Mouse (Mus musculus) urinary bladder, postnatal 10 days (tissue): ENCODE measurements around the gene Itm2b.

Experiments
- DNase-seq: peaks from one replicate; pipeline ENCODE4 v3.0.0; 2022; ENCODE audit warnings: low spot score

Itm2b gene

DNA sequence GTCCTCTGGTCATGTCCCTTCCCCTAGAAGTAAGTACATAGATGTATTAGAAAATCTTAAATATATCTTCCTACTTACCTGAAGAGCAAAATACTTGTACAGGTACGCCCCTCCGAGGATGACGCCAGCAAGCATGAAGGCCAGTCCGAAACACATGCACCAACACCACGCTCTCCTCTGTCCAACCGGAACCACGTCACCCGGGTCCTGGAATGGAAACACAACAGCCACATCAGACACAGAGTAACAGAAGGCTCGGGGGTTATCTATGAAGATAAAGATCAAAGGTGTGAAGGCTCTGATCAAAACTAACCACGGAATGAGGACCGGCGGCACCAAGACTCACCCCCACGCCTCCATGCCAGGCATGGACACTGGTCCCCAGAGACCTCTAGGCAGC lies 16.9 kb downstream of the Itm2b start:
- DNase-seq, result no peak

DNA sequence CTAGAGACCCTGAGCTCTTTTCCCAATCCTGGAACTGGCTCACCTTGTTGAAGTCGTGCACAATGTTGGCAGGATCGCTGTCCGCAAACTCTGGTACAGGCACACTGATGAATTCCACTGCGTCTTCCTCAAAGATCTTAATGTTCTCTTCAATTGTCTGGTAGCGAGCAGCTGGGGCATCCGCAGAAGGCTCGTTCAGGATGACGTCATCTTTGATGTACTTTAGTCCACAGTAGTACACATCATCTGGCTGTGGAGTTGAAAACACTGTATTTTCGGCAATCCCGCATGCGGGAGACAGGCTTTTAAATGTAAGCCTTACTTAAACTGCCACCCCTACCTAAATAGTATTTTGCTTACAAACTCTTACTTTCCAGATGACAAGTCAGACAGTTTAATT lies 18.8 kb downstream of the Itm2b start:
- no peak for DNase-seq

DNA sequence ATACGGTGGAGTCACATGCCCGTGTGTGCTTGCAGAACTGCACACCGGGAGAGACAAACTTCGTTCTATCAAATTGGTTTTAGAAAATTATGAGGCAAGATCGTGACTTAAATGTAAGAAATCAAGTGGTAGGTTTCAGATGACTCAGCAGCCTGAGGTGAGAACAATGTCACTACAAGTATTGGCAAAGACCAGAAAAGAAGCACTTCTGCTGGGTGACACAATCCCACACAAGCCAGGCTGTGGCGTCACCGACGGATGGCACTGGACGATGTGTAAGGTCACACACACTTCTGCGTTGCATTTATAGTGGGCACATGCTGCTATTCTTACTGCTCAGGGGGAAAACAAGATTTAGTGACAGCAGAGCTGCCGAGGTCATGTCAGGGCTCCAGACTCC lies 21.3 kb downstream of the Itm2b start:
- no peak for DNase-seq

DNA sequence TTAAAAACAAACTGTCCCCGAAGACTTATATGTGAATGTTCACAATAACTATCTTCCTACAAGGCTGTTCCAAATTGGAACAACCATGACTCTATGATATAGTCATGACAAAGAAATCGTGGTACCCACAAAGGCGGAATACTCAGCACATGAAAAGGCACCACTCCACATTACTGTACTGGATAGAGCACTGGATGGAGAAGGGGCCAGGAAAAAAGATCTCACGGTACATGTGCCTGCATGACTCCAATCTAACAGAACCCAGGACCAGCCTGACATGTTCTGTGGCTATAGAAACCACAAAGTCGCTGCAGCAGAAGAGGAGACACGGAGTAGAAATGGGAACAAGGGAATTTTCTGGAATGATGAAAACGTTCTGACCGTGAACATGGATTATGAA lies 30.4 kb downstream of the Itm2b start:
- no peak for DNase-seq

DNA sequence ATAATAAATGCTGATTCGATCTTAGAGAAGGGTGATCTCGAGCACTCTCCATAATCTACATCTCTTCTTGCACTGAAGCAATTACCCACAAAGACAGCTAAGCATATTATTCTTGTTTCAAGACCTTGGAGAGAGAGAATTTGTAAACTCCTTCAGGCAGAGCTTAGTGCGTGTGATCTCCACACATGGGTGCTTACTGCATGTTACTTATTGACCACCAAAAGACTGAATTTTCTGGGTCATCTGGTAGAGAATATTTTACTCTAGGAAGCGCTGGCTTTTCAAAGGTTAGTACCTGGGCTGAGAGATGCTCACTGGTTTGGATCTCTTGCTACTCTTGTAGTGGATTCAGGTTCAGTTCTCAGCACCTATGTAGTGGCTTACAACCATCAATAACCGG lies 34.0 kb downstream of the Itm2b start:
- DNase-seq, result no peak

DNA sequence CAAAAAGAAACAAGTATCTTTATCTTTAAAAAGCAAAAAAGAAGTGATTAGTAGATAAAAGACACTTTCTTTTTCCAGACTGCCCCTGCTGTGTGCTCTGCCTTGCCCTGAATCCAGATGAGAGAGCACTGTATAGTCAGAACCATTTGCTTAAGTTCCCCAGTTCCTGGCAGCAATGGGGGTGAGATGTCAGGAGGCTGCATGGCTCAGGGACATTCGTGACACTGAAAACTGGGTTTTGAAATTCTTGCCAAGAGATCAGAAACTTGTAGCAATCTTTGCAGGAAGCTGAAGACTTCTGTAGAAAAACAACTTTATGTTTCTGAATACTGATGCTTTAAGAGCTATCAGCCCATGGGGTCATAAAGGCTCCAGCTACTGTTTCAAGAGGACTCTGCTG lies 35.1 kb downstream of the Itm2b start:
- no peak for DNase-seq

DNA sequence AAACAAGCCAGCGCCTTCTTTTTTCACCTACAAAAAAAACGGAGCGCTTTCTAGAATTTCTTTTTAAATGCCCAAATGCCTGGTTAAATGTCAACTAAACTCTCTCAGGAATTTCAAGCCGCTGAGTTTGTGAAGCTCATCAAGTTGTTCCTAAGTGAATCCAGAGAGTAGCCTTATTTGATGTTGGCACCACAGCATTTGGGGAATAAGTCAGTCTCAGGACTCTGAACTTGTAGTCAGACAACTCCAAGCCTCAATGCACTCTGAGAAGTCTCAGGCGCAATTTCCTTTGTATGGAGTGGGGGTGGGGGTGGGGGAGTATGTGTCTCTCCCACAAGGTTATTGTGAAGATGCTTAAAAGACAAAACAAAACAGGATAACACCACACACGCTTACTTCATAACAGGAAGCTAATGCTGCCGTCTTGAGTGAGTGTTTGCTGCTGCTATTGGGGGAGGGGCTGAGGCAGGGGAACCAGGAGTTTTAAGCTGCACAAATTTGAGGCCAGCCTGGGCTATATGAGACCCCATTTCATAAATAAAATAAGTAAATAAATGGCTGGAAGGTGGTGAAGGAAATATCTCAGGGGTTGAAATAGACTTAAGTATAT lies 35.9 kb downstream of the Itm2b start:
- no peak for DNase-seq

DNA sequence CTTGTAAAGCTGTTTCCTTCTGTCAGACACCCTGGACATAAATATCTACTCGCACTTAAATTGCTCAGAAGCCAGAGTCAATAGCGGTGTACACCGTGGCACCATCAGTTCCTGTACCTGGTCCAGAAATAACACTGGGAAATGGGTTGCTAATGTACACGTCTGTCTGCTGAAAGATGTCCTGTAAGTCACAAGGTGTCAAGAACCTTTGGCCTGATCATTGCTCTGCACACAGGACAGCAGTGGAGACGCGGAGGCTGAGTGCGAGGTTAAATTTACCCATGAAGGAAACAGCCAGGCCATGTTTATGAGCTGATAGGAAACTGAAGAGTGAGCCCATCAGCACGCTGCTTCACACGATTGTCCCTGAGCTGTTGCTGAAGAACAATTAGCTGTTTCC lies 37.8 kb downstream of the Itm2b start:
- no peak for DNase-seq

DNA sequence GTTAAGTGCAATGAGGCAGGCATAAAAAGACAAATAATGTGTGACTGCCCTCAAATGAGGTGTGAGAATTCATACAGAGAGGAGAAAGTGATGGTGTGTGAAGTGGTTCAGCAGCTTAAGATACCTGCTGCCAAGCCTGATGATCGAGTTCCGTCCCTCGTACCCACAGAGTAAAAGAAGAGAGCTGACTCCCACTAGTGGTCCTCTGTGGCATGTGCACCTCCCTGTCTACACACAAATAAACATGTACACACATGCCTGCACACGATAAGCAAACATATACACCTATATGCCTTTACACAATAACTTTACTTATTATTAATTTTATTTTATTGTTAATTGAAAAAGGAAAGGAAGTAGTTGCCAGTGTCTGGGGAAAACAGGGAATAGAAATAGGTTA lies 39.5 kb downstream of the Itm2b start:
- no peak for DNase-seq

DNA sequence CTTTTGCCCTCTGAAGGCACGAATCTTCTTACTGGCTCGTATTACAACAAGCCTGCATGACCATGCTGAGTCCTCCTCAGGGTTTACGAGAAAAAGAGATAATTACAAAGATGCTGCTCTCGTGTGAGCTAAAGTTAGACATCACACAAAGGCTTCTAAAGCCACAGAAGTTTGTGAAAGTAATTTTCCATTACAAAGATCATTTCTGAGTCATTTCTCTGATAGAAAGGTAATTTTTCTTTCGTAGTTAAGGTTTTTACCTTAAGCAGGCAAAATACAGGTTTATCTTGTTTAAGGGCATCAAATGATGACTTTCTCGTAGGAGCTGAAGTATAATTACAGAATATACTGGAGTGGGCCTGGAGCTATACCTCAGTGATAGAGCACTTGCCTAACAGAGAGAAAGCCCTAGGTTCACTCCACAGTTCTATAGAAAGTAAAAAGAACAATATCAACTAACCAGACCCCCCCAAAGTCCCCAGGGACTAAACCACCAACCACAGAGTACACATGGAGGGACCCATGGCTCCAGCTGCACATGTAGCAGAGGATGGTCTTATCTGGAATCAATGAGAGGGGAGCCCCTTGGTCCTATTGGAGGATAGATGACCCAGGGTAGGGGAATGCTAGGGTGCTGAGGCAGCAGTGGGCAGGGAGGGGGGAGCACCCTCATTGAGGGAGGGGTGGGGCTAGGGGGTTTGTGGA lies 44.9 kb downstream of the Itm2b start:
- no peak for DNase-seq

DNA sequence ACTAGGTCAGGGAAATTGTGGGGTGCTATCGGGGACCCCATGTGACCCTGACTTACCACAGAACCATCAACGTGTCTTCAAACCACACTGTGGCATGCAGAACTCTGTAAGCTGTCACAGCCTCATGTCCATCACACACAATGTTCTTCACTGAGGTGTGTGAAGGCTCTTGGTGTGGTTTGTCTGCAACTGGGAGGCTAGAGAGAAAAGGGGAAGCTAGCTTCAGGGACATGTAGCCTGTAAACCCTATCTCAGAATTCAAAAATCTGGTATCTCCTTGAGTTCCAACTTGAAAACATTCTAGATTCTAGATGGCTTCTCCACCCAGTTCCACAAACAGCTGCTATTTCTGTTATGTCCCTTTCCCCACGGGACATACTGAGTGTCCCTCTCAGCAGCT lies 45.5 kb downstream of the Itm2b start:
- no peak for DNase-seq

DNA sequence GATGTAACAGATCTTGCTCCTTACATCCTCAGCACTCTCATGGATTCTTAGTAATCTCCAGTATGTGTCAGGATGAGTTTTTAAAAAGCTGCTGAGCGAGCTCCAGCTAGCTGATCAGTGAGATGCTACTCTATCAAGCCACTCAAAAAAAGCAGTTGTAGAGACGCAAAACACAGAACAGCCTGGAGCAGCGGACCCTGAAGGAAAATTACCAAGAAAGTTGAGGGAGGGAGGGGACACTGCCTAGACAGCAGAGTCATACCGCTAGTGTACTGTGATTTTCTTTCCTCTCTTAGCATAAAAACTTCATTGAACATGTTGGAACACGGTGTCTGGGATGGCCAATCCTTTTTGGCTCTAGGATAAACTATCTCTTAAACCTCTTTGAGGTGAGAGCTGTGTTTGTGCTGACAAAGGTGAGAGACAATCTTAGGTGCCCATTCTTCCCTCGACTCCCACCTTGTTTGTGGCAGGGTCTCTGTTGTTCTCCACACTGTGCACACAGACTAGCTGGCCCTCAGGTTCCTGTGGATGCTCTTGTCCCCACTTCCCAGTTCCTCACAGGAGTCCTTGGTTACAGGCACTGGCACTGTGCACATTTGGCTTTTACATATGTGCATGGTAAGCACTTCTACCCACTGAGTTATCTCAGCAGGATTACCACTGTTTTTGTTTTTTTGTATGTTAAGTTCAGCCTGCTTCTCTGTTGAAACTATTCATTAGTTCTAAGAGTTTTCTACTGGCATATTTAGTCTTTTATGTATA lies 48.6 kb downstream of the Itm2b start:
- DNase-seq, result no peak

DNA sequence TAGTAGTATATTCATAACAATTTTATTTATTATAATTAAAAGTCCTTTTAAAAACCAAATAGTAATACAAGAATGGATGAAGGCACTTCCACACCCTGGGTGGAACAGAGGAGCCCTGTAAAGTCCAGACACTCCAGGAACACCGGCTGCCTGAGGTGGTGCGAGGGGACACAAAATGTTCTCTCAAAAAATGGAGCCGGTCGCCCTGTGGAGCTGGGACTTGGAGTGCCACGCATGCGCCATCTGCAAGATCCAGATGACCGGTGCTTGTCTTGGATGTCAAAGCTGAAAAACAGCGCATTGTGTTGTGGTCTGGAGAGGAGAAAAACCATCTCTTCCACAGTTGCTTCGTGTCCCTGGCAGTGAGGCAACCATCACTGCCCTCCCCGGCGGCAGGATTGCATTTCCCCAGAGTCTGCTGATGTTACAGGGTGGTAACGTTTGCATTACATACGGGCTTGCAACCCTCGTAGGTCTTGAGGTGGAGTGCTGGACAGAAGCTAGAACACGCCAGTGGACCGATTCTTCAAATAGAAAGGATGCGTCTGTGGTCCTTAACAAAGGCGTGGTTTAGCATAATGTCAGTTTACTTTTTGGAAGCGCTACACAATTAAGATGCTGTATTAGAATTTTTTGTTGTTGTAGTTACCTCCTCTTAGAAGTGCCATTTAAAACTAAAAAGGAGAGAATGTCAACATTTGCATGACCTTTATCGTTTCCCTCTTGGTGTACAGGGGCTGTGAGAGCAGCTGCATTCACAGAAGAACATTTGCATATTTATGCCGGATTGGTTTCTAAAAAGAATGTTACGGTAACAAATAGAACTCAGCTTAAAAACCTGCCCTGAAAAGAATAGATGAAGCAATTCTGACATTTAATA lies 49.9 kb downstream of the Itm2b start:
- DNase-seq, result no peak

DNA sequence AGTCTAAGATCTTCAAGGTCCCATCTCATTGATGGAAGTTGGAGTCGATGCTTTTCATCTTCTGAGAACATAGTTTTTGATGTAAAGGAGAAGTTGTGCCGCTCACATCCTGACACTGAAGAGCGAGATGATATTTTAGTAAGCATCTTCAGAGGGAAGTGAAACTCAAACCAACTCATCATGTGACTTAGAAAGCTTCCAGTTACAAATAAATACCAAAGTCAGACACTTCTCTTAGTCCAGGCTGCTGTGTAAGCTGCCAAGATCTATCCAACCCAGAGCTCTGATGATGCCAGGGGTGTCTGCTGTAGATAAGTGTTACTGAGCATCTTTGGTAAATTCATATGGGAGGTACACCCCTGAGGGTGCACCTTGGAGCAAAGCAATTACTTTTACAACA lies 51.2 kb downstream of the Itm2b start:
- DNase-seq, result no peak

DNA sequence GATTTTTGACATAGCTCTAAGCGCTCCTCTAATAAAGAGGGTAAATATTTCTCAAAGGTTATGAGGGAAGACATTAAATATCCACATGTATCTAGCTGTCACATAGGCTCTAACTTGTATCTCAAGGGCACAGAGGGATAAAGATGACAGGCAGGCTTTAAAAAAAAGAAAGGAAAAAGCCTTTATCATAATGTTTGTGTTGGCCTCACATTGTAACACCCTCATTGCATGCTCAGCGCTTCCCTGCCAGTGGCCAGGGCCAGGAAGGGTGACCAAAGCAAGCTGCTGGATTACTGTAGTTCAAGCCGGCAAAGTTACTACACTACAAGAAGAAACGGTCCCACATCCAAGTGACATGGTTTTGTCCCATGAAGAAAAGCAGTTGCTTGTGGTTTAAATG lies 53.7 kb downstream of the Itm2b start:
- no peak for DNase-seq

DNA sequence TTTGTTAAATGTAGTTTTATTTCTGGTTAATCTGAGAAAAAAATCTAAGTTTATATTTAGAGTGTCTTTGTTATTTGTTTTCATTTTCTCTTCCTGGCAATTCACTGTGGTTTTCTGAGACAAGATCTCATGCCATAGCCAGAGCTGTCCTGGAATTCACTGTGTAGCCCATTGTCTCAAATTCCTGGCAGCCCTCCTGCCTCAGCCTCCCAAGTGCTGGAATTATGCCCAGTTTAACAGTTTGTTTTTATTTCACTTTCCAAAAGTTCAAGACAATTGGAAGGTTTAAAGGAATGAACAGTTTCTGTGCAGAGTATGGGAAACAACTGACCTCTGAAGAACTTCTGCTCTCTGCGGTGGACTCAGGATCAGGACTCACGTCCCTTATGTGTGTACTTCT lies 55.2 kb downstream of the Itm2b start:
- no peak for DNase-seq

DNA sequence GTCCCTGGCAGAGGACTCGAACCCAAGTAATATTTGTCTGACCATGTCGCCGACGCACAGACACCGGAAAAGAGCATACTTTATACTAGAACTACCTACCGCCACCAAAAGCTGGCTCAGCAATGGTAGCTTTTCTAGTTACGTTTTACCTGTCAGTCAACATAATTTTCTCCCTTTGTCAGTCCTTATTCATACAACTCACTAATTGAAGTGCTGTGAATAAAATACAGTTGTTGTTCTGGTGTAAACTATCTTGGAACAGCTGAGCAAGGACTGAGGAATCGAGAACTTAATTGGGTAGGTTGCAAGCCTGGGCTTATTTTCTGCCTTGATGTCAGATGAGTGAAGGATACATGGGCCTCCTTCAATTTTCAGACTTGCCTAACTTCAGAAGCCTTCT lies 58.6 kb downstream of the Itm2b start:
- DNase-seq, result no peak

DNA sequence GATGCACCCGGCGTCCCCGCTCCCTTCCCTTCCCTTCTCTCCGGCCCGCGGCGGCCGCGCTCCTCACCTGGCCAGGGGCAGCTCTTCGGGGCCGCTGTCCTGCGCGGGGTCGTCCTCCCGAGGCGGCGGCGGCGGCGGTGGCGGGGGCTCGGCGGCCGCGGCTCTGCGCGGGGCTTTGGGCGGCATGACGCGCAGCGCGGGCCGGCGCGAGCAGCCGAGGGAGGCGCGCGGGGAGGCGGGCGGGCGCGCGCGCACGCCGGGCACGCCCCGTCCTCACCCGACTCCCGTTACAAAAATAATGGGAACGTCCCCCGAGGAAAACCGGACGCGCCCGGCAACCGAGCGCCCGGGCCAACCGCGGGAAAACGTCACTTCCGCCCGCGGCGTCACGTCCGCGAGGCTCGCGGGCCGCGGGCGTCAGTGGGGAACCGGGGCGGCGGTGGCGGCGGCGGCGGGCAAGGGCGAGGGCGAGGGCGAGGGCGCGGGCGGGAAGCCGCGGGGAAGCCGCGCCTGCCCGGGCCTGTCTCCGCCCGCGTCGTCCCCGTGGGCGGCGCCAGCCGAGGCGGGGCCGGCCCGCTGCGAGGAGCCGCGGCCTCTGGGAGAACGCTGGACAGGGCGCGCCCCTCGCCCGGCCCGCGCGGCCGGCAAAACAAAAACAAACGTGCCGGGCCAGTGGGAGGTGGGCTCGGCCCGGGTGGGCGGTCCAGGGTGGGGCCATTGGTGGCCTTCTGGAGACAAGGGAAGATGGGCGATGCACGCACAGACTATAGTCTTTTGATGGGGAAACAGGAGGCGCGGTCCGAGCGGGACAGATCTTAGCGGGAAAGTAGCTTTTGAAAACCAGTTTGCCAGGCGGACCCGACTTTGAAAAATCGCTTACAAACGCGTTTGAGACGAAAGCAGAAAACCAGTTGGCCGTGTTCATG lies 59.4 kb downstream of the Itm2b start, which contains the start of gene Rb1:
TSS of gene Rb1 (minus strand) at position 367 of the 926 bp plus-strand sequence.
- DNase-seq, result peak; percentile 34

DNA sequence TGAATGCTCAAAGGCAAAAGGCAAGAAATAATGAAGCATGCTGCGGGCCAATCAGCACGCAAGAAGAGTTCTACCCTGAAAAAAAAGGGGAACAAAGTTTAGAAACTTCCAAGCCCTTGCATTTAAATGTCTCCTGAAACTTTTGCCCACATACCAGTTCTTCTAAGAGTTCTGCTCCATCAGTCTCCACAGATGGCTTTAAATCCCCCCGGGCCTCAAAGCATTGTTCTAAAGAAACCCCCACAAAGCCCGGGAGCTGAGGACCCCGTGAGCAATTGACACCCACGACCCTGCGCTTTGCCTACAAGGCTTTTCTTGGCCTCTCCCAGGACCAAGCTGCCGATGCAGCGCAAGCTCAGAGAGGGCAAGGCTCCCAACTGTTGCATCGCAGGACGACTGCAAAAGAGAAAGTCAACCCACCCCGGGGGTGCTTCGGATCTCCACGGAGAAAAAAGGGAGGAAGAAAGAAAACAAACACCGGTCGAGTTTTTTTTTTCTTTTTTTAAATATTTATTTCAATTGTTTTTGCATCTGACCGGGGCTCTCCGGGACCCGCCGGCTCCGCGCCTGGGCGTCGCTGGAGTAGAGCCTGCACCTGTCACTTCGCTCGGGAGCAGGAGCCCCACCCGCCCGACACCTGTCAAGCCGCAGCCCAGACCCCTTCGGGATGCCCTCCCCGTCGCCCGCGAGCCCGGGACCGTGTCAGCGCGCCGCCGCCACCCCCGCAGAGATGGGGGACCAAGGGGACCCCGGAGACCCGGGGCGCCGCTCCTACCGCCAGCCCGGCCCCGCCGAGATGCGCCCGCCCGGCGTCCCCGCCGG lies 60.2 kb downstream of the Itm2b start:
- peak; percentile 16 for DNase-seq

DNA sequence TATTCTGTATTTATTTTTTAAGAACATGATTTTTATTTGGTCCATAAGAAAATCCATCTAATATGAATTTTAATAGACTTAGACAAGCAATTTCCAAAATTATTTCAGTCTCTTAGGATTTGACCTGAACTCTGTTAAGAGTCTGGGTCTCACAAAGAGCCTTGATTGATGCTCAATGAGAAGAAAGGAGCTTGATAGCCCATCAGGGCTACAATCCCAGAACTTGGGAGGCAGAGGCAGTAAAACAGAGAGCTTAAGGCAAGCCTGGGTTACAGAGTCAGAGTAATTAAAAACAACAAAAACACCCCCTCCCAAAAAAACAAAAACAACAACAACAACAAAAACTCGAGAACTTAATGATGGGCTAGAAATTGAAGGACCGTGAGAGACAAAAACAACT lies 61.1 kb downstream of the Itm2b start:
- DNase-seq, result no peak
